Mouse (Mus musculus) midbrain, embryonic 14.5 days (tissue): ENCODE measurements around the gene Ugt1a2. TPM values are rescaled to one million over a fixed set of nuclear protein-coding genes. Genes with fewer than 3 reads are reported as not detected.

Experiments used
- ATAC-seq: fragments of 200-750 bp; cut with Nextera tagmentation; 2 replicates; pipeline ENCODE4 v1.8.0; 2017; ENCODE audit warnings: moderate number of reproducible peaks, moderate library complexity; ENCODE audit not compliant: low FRiP score, low TSS enrichment
- DNase-seq: peaks from one replicate; pipeline ENCODE4 v3.0.0-alpha.2; 2015
- H3K27ac ChIP-seq: fragments of 300-500 bp; sonication (generic); replicated peaks from 2 replicates; pipeline ENCODE4 v1.5.1; 2014; ENCODE audit warnings: mild to moderate bottlenecking, low read depth, low read length, moderate library complexity
- H3K27me3 ChIP-seq: fragments of 300-500 bp; sonication (generic); 2 replicates; pipeline ENCODE4 v1.6.1; 2014; ENCODE audit warnings: low read length, control low read depth, mixed read lengths; ENCODE audit not compliant: control insufficient read depth, insufficient read depth
- H3K36me3 ChIP-seq: fragments of 300-500 bp; sonication (generic); 2 replicates; pipeline ENCODE4 v1.6.1; 2014; ENCODE audit warnings: low read length, control low read depth; ENCODE audit not compliant: control insufficient read depth, insufficient read depth
- H3K4me1 ChIP-seq: fragments of 300-500 bp; sonication (generic); 2 replicates; pipeline ENCODE4 v1.6.1; 2014; ENCODE audit warnings: mild to moderate bottlenecking, antibody characterized with exemption, low read length, control low read depth; ENCODE audit not compliant: control insufficient read depth, insufficient read depth
- H3K4me2 ChIP-seq: fragments of 300-500 bp; sonication (generic); 2 replicates; pipeline ENCODE4 v1.6.1; 2014; ENCODE audit warnings: mild to moderate bottlenecking, low read length, moderate library complexity
- H3K4me3 ChIP-seq: fragments of 300-500 bp; sonication (generic); replicated peaks from 2 replicates; pipeline ENCODE4 v1.5.1; 2014; ENCODE audit warnings: low read depth, low read length
- H3K9ac ChIP-seq: fragments of 300-500 bp; sonication (generic); replicated peaks from 2 replicates; pipeline ENCODE4 v1.6.1; 2014; ENCODE audit warnings: mild to moderate bottlenecking, low read length, moderate library complexity
- H3K9me3 ChIP-seq: fragments of 300-500 bp; sonication (generic); 2 replicates; pipeline ENCODE4 v1.6.1; 2016; ENCODE audit warnings: low read length, control low read depth, mixed read lengths; ENCODE audit not compliant: control insufficient read depth
- WGBS: fragments of 180-500 bp; shearing (Covaris S2); extraction: QIAGEN DNeasy Blood & Tissue Kit; methylation state at CpG from one replicate; pipeline ENCODE4 v1.1.7; 2014; 5-methylcytosine and 5-hydroxymethylcytosine counted together
- polyA plus RNA-seq: library from polyadenylated mRNA; unstranded; fragments of >200 nt; fragmentation: Nextera tagmentation; extraction: Ambion mirVana; gene quantifications from 2 replicates; pipeline ENCODE4 v1.2.1, GENCODE M21; 2014

Ugt1a2 gene
- polyA plus RNA-seq, 1 experiment from 2014 or later, result not detected

DNA sequence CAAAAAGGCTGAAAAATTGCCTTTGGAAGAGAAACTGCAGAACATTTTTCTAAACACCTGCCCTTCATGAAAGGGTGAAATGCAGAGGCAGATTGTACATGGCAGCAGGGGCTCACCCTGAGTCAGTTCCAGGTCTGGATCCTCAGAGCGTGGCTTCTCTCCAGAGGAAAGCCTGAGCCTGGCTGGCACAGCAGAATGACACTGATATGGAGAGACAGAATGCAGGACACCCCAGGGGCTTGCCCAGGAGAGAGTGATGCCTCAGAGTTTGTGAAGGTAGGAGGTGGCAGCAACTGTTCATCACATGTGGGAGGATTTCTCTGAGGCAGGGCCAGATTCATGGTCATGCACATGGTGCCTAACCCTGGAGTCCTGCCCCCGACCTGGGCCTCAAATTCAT, 405 bp upstream of the Ugt1a2 start:
- ATAC-seq, result no peak
- no peak overlapping the region for H3K27ac ChIP-seq
- H3K4me1 ChIP-seq, result 0 out of 2 replicates have a peak, but pooled peaks cover 1% of the 10 kb centered on the region
- peaks cover 19% of the 10 kb centered on the region for H3K9me3 ChIP-seq
- no peaks in the 10 kb centered on the region for H3K27me3 ChIP-seq
- no peak overlapping the region for H3K9ac ChIP-seq
- DNase-seq, result no peak
- H3K4me2 ChIP-seq, result no peak overlapping the region
- 80% methylated on average over 2 of the region's 2 CpGs for WGBS
- H3K36me3 ChIP-seq, result no peaks in the 10 kb centered on the region
- no peak overlapping the region for H3K4me3 ChIP-seq

DNA sequence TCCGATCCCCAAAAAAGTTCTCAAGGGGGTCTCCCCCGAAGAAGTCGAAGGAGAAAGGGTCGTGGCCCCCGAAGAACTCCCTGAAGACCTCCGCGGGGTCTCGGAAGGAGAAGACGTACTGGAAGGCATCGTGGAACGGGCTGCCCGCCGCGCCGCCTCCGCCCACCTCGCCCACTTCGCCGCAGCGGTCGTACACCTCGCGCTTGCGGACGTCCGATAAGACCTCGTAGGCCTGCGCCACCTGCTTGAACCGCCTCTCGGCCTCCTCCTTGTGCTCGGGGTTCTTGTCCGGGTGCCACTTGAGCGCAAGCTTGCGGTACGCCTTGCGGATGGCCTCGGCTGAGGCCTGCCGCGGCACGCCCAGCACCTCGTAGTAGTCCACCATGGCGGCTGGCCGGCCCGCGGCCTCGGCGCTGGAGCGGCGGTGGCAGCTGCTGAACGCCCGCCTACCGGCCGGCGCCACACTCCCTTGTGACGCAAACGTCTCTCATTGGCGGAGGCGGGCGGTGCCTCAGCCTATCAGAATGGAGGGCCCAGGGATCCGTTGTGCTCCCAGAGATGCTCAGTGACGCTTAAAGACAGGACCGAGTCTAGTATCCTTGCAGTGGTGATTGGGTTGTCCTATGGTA, 5.0 kb downstream of the Ugt1a2 start, which contains the start of gene Dnajb3:
Dnajb3 (minus strand) TSS at position 489 of the 629 bp plus-strand sequence.
- no peaks in the 10 kb centered on the region for H3K36me3 ChIP-seq
- peaks cover 22% of the 10 kb centered on the region for H3K9me3 ChIP-seq
- peak within 1 kb of the TSS; percentile 52; the same call in 1 of the 2 replicates for H3K27ac ChIP-seq
- H3K9ac ChIP-seq, result peak within 1 kb of the TSS; percentile 77
- DNase-seq (peak; percentile 96), ATAC-seq (peak; percentile 99)
- WGBS, result 7% methylated on average over 62 of the region's 62 CpGs
- H3K27me3 ChIP-seq, result no peaks in the 10 kb centered on the region
- H3K4me2 ChIP-seq, result peak within 1 kb of the TSS; percentile 72
- H3K4me3 ChIP-seq, result peak within 1 kb of the TSS; percentile 47
- 0 out of 2 replicates have a peak, but pooled peaks cover 5% of the 10 kb centered on the region for H3K4me1 ChIP-seq

DNA sequence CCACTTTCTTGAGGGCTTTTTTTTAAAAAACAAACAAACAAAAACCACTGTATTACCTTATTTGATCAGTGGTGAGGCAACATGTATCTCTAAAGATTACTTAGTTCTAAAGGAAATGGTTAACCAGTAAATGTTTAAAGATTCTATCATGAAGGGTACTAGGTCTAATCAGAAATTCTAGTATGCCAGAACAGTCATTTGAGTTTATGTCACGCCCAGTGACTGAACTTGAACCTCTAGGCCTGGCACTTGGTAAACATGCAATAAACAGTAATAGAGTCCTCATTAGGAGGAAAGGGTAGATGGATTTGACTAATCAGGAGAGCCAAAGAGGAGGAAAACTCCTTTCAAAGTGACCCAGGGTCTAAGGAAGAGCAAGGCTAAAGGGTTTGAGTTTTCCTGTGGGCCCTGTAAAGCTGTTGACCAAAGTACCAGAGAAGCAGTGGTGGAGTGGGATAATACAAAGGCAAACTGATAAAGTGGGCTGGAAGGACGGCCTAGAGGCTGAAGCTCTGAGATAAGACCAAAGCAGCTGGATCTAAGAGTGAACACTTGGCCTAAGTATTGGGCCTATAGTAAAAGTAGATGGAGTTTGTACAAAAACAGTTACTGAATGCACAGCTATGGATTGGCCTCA, 6.6 kb downstream of the Ugt1a2 start:
- no peak for DNase-seq
- Histone ChIP-seq H3K4me1 (0 out of 2 replicates have a peak, but pooled peaks cover 5% of the 10 kb centered on the region), H3K4me2 (no peak overlapping the region), H3K9me3 (peaks cover 29% of the 10 kb centered on the region), H3K9ac (no peak overlapping the region), H3K27ac (no peak overlapping the region), H3K27me3 (no peaks in the 10 kb centered on the region), H3K4me3 (no peak overlapping the region), H3K36me3 (no peaks in the 10 kb centered on the region)
- no peak for ATAC-seq
- 72% methylated on average over 2 of the region's 2 CpGs for WGBS

DNA sequence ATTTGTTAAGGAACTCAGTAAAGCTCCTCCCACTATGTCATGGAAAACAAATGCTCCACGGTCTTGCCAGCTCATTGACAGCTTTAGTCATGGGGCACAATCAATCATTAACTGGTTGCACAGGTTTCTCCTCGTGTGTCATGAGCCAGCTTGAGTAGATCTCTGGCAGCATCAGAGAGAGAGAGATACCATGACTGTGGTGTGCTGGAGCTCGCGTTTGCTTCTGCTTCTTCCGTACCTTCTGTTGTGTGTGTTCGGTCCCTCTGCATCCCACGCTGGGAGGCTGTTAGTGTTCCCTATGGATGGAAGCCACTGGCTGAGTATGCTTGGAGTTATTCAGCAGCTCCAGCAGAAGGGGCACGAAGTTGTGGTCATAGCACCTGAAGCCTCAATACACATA, 11.4 kb downstream of the Ugt1a2 start, which contains the start of gene Ugt1a1:
Ugt1a1 (plus strand) TSS at position 148 of the 400 bp plus-strand sequence.
- Histone ChIP-seq H3K4me3 (no peak within 1 kb of the TSS), H3K36me3 (no peaks in the 10 kb centered on the region), H3K27me3 (no peaks in the 10 kb centered on the region), H3K4me1 (no peaks in the 10 kb centered on the region), H3K27ac (no peak within 1 kb of the TSS), H3K9ac (no peak within 1 kb of the TSS), H3K4me2 (no peak within 1 kb of the TSS), H3K9me3 (peaks cover 53% of the 10 kb centered on the region)
- peak; percentile 1 for DNase-seq
- WGBS, result 70% methylated on average over 8 of the region's 8 CpGs
- 0 out of 2 replicates have a peak, but pooled peaks have one; percentile 5 for ATAC-seq

DNA sequence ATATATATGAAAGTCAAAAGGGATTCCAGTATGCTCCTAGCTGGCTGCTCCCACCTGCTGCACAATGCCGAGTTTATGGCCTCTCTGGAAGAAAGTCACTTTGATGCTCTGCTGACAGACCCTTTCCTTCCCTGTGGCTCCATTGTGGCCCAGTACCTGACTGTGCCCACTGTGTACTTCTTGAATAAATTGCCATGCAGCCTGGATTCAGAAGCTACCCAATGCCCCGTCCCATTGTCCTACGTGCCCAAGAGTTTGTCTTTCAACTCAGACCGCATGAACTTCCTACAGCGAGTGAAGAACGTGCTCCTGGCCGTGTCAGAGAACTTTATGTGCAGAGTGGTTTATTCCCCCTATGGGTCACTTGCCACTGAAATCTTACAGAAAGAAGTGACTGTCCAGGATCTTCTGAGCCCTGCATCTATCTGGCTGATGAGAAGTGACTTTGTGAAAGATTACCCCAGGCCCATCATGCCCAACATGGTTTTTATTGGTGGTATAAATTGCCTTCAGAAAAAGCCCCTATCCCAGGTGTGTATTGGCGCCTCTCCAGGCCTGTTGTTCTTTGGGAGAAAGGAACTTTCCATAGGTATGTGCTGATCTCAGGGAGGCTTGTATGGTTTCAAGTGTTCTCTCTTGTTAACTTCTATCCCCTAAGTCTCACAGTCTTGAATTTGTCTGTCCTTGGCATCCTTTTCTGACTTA, 12.1 kb downstream of the Ugt1a2 start:
- peak; percentile 2 for DNase-seq
- Histone ChIP-seq H3K4me2 (no peak overlapping the region), H3K9ac (no peak overlapping the region), H3K27me3 (no peaks in the 10 kb centered on the region), H3K36me3 (no peaks in the 10 kb centered on the region), H3K4me3 (no peak overlapping the region), H3K9me3 (peaks cover 60% of the 10 kb centered on the region), H3K27ac (no peak overlapping the region), H3K4me1 (no peaks in the 10 kb centered on the region)
- WGBS, result 60% methylated on average over 8 of the region's 8 CpGs
- peak; percentile 21; the same call in 1 of the 2 replicates for ATAC-seq

DNA sequence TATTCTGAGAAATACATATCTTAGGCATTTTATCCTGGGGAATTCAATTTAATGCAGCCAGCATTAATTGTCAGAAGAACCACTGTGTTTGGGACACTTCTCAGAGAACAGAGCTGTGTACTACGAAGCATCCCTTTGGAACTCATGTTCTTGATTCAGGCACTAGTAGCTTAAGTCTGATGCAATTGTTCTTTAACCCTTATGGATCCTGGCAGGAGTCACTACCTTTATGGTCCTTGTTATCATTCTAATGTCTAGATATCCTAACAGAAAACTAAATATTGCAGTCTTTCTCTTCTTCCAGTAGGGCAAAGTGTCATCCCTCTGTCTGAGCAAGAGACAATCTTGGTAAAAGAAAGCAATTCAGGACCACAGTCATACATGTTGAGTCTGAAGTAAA, 12.7 kb downstream of the Ugt1a2 start:
- H3K27me3 ChIP-seq, result no peaks in the 10 kb centered on the region
- DNase-seq, result peak; percentile 1
- no peak overlapping the region for H3K27ac ChIP-seq
- H3K4me1 ChIP-seq, result no peaks in the 10 kb centered on the region
- H3K4me3 ChIP-seq, result no peak overlapping the region
- H3K36me3 ChIP-seq, result no peaks in the 10 kb centered on the region
- no peak for ATAC-seq
- H3K9me3 ChIP-seq, result peaks cover 62% of the 10 kb centered on the region
- no peak overlapping the region for H3K4me2 ChIP-seq
- WGBS, result 75% methylated on average over 1 of the region's 1 CpGs
- no peak overlapping the region for H3K9ac ChIP-seq

DNA sequence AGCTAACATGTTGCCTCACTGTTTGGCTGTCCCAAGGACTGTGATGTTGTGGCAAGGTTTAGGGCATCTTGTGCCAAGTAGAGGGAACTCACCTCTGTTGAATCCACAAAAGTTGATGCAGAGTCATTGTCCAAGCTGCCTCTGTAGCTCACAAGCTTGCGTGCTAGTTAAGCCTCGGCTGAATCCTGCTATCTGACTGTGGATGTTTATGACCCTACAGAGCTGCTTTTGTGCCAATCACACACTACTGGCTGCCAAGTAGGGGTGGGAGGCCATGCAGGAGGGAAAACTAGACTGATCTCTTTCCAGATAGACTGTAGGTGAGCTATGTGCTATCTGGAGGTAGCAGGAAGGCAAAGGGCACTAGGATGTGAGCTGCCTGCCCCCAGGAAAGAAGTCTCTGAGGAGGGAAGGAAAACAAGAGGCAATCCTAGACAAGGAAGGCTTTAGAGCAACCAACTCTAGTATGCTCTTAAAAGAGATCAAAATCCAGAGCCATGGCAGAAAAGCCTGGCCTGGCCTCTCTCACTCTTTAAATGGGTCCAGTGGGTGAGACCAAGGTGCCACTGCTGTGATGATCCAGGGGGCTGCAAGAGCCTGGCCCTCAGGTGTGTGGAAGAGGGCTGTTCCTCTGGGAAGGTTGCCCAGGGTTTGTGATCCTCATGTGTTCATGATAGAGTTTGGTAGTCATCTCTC, 13.5 kb downstream of the Ugt1a2 start:
- peak; percentile 15 for ATAC-seq

DNA sequence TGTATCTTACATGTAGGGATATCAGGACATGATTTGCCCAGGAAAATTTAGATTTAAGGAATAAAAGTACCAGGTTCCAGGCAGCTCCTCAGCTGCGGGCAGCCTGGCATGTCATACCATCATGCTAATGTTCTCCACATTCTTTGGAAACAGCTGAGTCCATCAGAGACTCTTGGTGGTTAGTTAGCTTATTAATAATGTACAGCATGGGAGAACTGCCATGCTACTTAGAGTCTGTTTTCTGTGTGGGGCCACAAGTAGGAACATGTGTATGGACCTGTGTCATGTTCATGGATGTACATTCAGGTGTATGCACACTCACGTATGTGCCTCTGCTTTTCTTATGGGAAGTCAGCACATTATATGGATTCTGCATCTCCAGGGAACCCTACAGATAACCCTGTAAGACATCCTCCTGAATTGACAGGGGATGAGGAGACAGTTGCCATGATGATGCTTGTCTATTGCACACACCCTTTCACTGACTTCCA, 14.1 kb downstream of the Ugt1a2 start:
- 80% methylated on average over 2 of the region's 2 CpGs for WGBS
- DNase-seq (peak; percentile 0), ATAC-seq (0 out of 2 replicates have a peak, but pooled peaks have one; percentile 7)
- H3K27ac ChIP-seq, result no peak overlapping the region
- H3K4me3 ChIP-seq, result no peak overlapping the region
- H3K27me3 ChIP-seq, result no peaks in the 10 kb centered on the region
- H3K9me3 ChIP-seq, result peaks cover 62% of the 10 kb centered on the region
- no peak overlapping the region for H3K4me2 ChIP-seq
- H3K4me1 ChIP-seq, result no peaks in the 10 kb centered on the region
- H3K36me3 ChIP-seq, result no peaks in the 10 kb centered on the region
- H3K9ac ChIP-seq, result no peak overlapping the region

More for the DNA sequence above, 13.5 kb downstream of the Ugt1a2 start:
- Histone ChIP-seq H3K4me3 (no peak overlapping the region), H3K4me2 (no peak overlapping the region), H3K27ac (no peak overlapping the region), H3K4me1 (no peaks in the 10 kb centered on the region), H3K27me3 (no peaks in the 10 kb centered on the region), H3K9ac (no peak overlapping the region), H3K9me3 (peaks cover 62% of the 10 kb centered on the region), H3K36me3 (no peaks in the 10 kb centered on the region)
- WGBS, result 83% methylated on average over 2 of the region's 2 CpGs
- DNase-seq, result peak; percentile 1
